ENCODE assay signal across 12 mouse cellular contexts in the genomic region with DNA sequence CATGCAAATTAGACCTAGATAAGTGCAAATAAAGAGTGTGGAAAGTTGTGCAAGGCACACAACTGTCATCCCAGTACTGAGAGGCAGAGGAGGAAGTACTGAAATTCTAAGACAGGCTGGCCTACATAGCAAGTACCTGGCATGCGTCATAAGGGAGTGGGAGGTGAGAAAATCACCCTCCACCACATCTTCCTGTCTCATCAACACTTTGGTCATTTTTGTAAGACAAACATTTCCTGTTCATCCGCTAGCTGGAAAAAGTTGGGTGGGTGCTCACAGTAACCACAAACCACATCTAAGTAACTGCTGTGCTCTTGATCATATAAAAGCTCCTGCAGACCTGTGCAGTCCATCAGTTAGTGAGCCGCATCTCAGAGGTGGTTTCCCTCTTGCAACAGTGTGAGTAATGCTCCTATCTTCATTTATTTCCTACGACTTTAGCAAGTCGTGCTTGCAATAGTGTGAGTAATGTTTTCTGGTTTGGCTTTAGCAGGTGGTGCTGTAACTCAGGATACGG.
DNase-seq lines count a peak whose midpoint lies in the region; ATAC-seq lines count a peak whose summit lies in the region.
"Had no signal": no experiment of that assay in that cellular context is flagged by ENCODE, and none has a peak within 500 bp of the region (broad histone marks: within the 10 kb centered on the region; RNA-seq: fewer than 3 reads in every experiment).

No protein-coding gene starts in this region.

- DNase-seq in frontal cortex, postnatal 36 days (ENCODE audit: low spot score in 2 of 2) = peak; percentile 17 to 21
- DNase-seq in frontal cortex, postnatal 25 days (ENCODE audit: low spot score in 2 of 2) = no peak
- DNase-seq in CD4-positive, CD25-positive, alpha-beta regulatory T cell, adult 2 months (ENCODE audit: low read depth, low spot score) = peak; percentile 90
- peak; percentile 14 for DNase-seq in skeletal muscle tissue, adult 2 months (ENCODE audit: low read depth, low spot score)
- no peak for DNase-seq in adrenal gland, postnatal 10 days
- no peak for DNase-seq in gastrocnemius, adult 18-20 months (ENCODE audit: low spot score)
- no peak for DNase-seq in heart, postnatal 25 days (ENCODE audit: low spot score)
- DNase-seq: cerebellum, adult 11-12 months; gastrocnemius, postnatal 25 days; kidney, postnatal 10 days had no signal

- peak; percentile 97 for ATAC-seq in common myeloid progenitor, adult 5-6 weeks (replicated peaks; ENCODE audit: low read depth, poor library complexity, severe bottlenecking)
- ATAC-seq: lung, postnatal 0 days had no signal

- intact Hi-C loops in heart, postnatal 25 days (cut with DNase I) = no loop called here

Comparison
In these comparisons a context has a peak if more than half of its experiments do, and no peak if none do; other contexts are left out.
1. DNase-seq: peak in frontal cortex, postnatal 36 days (2 of 2), CD4-positive, CD25-positive, alpha-beta regulatory T cell, adult 2 months (single experiment) and skeletal muscle tissue, adult 2 months (single experiment); none in frontal cortex, postnatal 25 days (0 of 2), adrenal gland, postnatal 10 days (single experiment), gastrocnemius, adult 18-20 months (single experiment) and heart, postnatal 25 days (single experiment).